Mouse (Mus musculus): Measurements from ENCODE around the gene Tomm20. TPM values are rescaled to one million over a fixed set of nuclear protein-coding genes. Genes with fewer than 3 reads are reported as not detected.
"Not testable (repeated sequence)": the region's sequence is repeated elsewhere in the genome, so short reads cannot be mapped to it uniquely, and the experiment has no call there.

The Tomm20 gene
- total RNA-seq, 2 experiments from 2014 or later, result 188 to 205 TPM

- DNase-seq, result peak; percentile 82 to 84
Measured at GRCm38 (mm10) chr8:126919255-126919654, 26.4 kb downstream of the Tomm20 start.

- no peak for DNase-seq
Measured at GRCm38 (mm10) chr8:126918356-126918755, 27.3 kb downstream of the Tomm20 start.

DNA sequence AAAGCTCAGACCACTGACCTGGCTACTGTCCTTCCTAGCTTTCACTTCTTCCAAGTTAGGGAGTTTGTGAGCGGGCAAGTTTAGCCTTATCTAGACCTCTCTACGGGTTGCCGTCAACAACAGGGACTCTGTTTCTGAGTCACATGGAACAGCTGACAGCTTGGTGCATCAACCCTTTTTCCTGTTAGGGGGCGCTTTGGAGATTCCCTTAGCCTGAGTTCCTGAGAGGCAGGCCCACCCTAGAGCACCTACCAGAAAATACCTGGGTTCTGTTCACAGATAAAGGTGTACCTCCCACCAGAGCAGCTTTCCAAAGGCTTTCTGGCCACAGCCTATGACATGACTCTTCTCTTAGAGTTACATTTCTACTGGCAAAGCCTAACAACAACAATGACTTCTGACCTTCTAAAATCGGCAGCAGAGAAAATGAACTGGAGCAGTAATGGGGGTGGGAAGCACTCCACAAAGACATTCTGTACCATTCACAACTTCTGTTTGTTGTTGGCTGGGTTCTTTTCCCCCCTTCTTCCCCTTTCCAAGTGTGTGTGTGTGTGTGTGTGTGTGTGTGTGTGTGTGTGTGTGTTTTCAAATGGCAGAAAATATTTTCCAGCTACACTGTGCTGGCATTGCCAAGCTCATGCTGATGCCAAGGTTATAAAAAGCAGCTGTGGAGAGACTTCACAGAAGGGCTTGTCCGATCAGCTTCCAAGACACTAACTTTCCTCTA, 28.3 kb downstream of the Tomm20 start:
- peak; percentile 34 to 45 for DNase-seq

DNA sequence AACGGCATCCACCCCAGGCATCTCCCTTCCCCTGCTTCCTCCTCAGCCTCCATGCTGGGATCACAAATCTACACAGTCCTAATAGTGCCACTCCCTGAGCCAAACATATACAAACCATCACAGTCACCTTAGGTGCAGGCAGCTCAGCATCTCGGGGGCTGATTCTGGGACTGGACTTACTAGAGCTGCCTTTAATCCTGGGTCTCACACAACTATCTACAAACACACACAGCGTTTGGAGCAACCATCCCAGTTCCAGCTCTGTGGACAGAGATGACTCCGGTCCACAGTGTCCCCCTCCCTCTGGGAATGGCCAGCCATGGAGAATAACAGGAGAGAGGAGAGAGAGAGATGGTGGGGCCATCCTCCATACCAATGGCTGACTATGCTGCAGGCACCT, 29.0 kb downstream of the Tomm20 start:
- DNase-seq, result no peak

DNA sequence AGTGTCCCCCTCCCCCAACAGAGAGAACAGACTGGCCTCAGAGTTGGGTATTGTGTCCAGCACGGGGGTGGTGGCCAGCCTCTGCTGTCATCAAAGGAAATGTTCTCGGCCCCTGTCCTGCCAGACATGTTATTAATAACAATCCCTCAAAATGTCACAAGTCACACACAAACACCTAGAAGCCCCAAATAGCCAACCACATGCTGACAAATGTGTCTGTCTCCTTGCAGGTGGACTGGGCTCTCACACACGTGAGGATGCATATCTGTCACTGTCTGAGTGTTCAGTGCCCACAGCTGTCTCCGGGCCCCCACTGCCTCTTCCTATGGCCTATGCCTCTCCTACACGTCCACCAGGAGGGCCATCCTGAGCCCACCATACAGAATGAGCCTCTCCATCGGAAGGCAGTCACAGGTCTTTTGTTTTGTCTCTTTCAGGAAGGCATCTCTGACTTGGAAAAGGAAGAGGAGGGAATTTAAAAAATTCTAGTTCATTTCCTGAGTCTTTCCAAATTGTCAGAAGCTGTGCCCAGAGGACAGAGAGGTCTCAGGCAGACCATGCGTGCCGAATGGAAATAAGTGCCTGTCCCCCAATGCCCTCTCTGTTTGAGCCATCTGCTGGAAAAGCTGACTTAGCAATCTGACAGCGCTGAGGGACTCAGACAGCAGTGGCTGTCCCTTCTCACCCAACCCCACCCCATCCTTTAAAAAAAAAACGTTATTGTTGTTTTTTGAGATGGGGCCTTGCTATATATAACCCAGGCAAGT, 30.9 kb downstream of the Tomm20 start:
- no peak for DNase-seq

DNA sequence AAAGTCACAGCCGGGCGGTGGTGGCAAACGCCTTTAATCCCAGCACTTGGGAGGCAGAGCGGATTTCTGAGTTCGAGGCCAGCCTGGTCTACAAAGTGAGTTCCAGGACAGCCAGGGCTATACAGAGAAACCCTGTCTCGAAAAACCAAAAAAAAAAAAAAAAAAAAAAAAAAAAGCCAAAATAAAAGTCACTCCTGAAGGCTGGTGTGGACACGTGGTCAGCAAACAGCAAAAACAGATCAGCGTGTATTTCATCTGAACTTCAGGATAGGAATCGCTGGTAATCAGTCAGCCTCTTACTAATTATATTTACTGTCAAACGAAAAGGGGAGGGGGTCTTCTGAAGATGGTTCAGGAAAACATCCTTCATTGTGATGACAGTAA, 31.5 kb downstream of the Tomm20 start:
- not testable (repeated sequence) for DNase-seq

DNA sequence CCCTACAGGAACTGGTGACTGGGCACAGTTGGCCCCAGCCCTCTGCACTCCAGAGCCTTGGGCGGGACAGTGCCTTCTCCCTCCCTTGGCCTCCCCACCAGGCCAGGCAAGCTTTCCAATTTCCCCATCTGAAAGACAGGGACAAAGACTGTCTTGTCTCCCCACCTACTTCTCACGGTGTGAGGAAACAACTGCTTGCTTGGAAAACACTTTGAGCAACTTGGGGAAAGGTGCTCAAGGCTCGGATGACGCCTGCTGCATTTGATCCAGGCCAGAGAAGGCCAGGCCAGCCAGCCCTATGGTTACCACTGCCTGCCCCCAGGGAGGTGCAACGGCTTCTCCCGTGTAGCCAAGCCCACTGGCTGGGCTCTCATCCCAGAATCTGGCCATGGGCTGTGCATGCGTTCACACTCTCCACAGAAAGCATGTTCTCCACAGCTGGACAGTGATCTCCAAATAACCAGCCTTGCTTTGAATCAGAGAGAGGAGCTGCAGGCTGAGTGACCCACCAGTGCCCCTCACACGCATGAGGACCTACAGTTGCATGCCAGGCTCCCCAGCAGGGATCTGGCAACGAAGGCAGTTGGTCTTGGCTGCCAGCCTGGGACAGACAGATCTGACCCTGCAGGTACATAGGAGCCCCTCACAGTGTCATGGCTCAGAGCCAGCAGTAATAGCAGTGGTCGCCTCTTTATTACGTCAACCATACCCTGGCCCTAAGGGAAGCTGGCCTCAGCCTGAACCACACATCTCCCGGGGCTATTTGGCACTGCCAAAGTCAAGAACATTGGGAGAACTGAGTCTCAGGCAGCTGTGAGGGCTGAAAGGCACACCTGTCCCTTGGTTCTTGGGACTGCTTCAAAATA, 32.2 kb downstream of the Tomm20 start:
- DNase-seq, result peak; percentile 34 to 66

DNA sequence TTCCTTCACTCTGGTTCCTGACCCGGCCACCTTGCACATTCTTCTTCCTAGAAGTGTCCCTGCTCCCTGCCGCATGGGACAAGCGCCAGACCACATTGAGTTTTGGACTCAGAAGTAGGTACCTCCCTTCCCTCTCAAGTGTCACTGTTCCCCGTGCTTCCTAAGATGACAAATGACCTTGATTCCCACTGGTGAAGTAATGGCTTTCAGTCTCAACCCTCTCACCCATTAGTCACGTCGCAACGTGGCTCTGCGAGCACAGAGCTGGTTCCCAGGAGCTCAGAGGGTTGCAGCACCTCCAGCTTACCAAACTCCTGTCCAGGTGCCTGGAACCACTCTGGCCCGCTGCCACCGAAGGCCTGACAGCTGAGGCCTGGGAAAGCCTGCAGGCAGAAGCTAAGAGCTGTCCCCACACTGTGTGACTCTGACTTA, 36.3 kb downstream of the Tomm20 start:
- DNase-seq, result peak; percentile 58 to 75

- DNase-seq, result peak; percentile 55 to 62
Measured at GRCm38 (mm10) chr8:126908805-126909204, 36.8 kb downstream of the Tomm20 start.

- no peak for DNase-seq
Measured at GRCm38 (mm10) chr8:126907968-126908367, 37.7 kb downstream of the Tomm20 start.

DNA sequence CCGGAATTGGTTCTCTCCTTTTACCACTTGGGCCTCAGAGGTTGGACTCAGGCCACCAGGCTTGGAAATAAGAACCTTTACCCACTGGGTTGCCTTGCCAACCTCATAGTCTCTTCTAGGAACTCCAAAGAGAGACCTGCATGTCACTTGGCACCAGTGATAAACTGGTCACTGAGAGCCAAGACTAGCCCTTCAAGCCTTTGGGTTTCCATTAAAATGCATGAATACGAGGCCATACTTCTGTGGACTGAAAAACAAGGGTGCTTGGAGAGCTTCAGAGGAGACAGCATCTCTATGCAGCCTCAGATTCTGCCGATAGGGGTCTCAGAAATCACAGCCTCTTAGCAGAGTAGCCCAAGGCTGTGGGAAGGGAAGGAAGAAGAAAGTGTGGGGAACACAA, 38.3 kb downstream of the Tomm20 start:
- no peak for DNase-seq

DNA sequence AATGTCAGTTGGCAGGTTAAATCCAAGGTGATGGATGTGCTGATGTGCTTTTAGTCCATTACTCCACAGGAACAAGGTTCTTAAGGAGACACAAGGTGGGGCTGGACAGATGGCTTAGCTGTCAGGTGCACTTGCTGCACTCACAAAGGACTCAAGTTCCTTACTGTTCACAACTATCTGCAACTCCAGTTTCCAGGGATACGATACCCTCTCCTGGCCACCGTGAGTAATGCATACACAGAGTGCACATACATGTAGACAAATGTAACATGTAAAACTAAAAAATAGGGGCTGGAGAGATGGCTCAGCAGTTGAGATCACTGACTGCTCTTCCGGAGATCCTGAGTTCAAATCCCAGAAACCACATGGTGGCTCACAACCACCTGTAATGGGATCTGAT, 40.3 kb downstream of the Tomm20 start:
- no peak for DNase-seq

DNA sequence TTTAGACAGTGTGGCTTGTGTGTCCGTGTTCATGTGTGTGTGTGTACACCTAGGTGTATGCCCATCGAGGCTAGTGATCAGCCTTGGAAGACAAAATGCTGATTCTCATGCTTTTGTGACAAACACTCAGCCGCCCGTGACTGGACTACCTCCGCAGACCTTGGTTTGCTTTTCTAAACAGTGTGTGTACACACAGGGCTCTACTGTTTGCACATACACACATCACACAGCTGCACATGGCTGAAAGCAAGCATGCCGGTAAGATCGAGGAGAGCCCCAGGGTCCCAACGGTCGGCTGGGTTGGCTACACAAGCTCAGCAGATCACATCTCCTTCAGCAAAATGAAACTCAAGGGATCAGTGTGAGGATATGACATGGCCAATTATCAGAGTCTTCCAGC, 41.7 kb downstream of the Tomm20 start:
- DNase-seq, result no peak

DNA sequence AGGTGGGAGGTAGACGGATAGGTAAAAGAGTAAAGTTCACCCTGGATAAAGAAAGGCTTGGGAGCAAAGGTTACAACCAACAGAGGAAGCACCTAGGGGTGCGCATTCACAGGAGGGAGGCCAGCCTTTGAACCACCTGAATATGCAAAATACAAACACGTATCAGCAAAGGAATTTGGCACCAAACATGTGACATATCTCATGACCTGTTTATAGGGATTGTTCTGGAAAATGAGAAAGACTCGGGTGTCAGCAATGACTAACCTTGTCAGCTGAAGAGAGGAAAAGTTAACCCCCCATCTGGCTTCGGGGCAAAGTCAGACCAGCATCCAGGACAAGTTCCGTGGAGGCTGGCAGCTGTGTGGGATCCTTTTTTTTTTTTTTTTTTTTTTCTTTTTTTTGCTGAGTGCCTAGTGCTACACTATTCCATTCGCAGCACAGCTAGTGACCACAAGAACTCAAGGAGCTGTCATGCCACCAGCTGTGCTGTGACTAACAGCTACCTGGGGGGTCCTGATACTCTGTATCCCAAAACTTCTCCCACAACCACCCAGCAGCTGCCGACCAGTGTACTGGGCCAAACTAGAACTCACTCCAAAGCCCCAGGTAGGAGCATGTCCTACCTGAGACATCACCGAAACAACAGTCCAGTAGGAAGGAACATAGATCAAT, 42.3 kb downstream of the Tomm20 start:
- DNase-seq, result no peak

DNA sequence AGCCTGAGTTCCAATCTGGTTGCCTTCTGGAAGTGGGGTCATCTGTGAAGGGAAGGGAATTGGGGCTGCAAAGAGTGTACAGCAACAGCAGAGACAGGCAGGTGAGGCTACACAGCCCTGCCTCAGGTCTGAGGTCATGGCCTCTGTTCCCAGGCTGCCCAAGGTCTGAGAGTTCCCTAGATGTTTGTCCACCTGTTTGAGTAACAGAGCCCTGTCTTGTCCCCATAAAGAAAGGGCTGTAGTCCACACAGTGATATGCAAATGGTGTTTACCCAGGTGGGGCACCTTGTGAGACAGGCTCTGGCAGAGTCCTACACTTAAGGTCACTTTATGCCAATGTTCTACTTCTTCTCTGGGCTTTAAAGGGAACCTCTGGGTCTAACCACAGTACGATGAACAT, 44.0 kb downstream of the Tomm20 start:
- no peak for DNase-seq

GRCm38 (mm10) chr8:126901049-126901448, 44.6 kb downstream of the Tomm20 start:
- DNase-seq, result no peak

DNA sequence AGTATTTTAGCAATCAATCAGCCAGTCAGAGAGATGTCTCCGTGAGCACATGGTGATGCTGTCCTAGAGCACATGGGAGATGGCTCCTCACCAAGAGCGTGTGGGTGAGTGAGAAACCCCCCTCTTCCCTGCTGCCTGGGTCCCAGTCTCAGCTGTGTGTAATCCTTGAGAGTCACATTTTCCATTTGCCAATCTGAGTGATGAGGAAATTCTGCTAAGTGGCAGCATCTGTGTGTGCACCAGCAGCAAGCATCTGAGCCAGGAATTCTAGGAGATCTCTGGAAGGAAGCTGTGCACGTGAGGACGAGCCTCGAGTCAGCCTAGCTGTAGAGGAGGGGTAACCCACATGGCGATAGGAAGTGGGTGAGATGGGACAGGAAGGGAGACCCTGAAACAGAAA, 50.5 kb downstream of the Tomm20 start:
- DNase-seq, result peak; percentile 15 to 53

GRCm38 (mm10) chr8:126887639-126888006, 58.0 kb downstream of the Tomm20 start:
- DNase-seq, result no peak

DNA sequence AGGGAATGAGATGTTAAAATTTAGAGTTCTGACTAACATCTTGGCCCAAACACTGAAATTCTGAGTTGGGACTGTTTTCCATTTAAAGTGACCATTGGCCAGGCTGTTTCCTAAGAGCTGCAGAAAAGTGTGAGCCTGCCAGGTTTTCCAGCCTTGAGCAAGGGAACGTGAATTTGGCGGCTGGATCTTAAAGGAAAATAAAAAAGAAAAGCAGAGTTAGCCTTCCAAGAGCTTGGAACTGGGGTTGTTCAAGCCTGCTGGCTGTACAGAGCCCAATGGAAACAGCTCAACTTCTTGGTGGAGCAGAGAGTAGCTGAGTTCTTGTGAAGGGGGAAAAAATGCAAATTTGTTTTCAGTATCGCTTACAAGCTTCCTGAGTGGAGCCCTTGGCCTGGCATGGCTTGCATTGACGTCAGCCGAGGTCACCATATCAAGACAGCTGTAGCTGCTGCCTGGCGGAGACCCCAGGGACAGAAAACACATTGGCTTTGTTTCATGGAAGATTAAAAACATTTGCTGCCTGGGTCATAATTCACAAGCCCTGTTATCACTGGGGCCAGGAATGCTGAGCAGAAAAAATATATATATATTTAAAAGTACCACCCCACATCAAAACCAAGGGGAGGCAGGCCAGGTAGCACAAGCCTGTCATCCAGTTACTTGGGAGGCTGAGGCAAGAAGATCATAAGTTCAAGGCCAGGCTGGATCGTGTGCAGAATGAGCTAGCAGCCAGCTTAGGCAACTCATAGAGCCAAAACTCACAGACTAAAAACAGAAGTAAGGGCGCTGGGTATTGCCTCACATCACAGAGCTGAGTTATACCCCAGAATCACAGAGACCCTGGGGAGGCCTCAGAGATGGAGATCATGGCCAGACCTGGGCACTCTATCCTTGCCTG, 58.7 kb downstream of the Tomm20 start:
- DNase-seq, result peak; percentile 78 to 81

GRCm38 (mm10) chr8:126885554-126886485, 59.8 kb downstream of the Tomm20 start:
- peak; percentile 55 to 65 for DNase-seq
